Comparison of ENCODE assay signal across 18 mouse cellular contexts in genomic region chr17:5273118-5273517, GRCm38 (mm10).
A peak's percentile ranks its signal among the peaks of the same experiment; 100 is the strongest.
DNase-seq lines count a peak whose midpoint lies in the region; ATAC-seq and TF ChIP-seq lines count a peak whose summit lies in the region.
"Had no signal": no experiment of that assay in that cellular context is flagged by ENCODE, and none has a peak within 500 bp of the region (broad histone marks: within the 10 kb centered on the region; RNA-seq: fewer than 3 reads in every experiment).

No protein-coding gene starts in this region.

- no peak for TF ChIP-seq POLR2A in brain, embryonic 14.5 days (IDR thresholded peaks at IDR 0.05; ENCODE audit: borderline replicate concordance, extremely low read depth, insufficient read depth, insufficient read length, poor library complexity, severe bottlenecking)

- no peaks in the 10 kb centered on the region for H3K36me3 ChIP-seq in forebrain, embryonic 14.5 days (ENCODE audit: control insufficient read depth, insufficient read depth, low read length)
- H3K36me3 ChIP-seq in forebrain, embryonic 11.5 days (ENCODE audit: control insufficient read depth, insufficient read depth, low read length): no peaks in the 10 kb centered on the region; the same call in 1 of the 2 replicates
- no peaks in the 10 kb centered on the region for H3K36me3 ChIP-seq in hindbrain, embryonic 13.5 days
- peaks cover 32% of the 10 kb centered on the region for H3K36me3 ChIP-seq in hindbrain, embryonic 10.5 days
- H3K36me3 ChIP-seq in forebrain, postnatal 0 days (ENCODE audit: insufficient read depth): no peaks in the 10 kb centered on the region; the same call in 1 of the 2 replicates
- H3K36me3 ChIP-seq: hindbrain, embryonic 15.5 days had no signal

- no peaks in the 10 kb centered on the region for H3K9me3 ChIP-seq in forebrain, embryonic 14.5 days (replicated peaks; ENCODE audit: control insufficient read depth, low read length)
- H3K9me3 ChIP-seq in forebrain, embryonic 11.5 days (ENCODE audit: control insufficient read depth, low read length): no peaks in the 10 kb centered on the region
- no peaks in the 10 kb centered on the region for H3K9me3 ChIP-seq in hindbrain, embryonic 13.5 days
- H3K9me3 ChIP-seq in hindbrain, embryonic 10.5 days: no peaks in the 10 kb centered on the region
- no peaks in the 10 kb centered on the region for H3K9me3 ChIP-seq in forebrain, postnatal 0 days (ENCODE audit: low read length)
- H3K9me3 ChIP-seq: embryonic facial prominence, embryonic 10.5 days; heart, embryonic 12.5 days; hindbrain, embryonic 15.5 days had no signal

- H3K27ac ChIP-seq in forebrain, embryonic 14.5 days (ENCODE audit: low read depth, low read length): peak overlapping the region; percentile 6; the same call in 1 of the 2 replicates
- no peak overlapping the region for H3K27ac ChIP-seq in forebrain, embryonic 11.5 days (ENCODE audit: low read depth, low read length)
- H3K27ac ChIP-seq in hindbrain, embryonic 13.5 days: peak overlapping the region; percentile 18; the same call in 1 of the 2 replicates
- no peak overlapping the region for H3K27ac ChIP-seq in hindbrain, embryonic 10.5 days
- no peak overlapping the region for H3K27ac ChIP-seq in forebrain, postnatal 0 days (ENCODE audit: low read depth, low read length)
- H3K27ac ChIP-seq: embryonic facial prominence, embryonic 10.5 days; heart, adult 2 months; hindbrain, embryonic 15.5 days had no signal

- 60% methylated on average over 3 of the region's 3 CpGs for WGBS in forebrain, embryonic 14.5 days
- 94% methylated on average over 3 of the region's 3 CpGs for WGBS in forebrain, embryonic 11.5 days
- 95% methylated on average over 3 of the region's 3 CpGs for WGBS in hindbrain, embryonic 13.5 days
- WGBS in hindbrain, embryonic 10.5 days: 97% methylated on average over 3 of the region's 3 CpGs
- WGBS in forebrain, postnatal 0 days: 54% methylated on average over 3 of the region's 3 CpGs

- no peak overlapping the region for H3K4me3 ChIP-seq in forebrain, embryonic 14.5 days (ENCODE audit: low read depth, low read length)
- no peak overlapping the region for H3K4me3 ChIP-seq in forebrain, embryonic 11.5 days (ENCODE audit: low read depth, low read length)
- no peak overlapping the region for H3K4me3 ChIP-seq in hindbrain, embryonic 13.5 days
- H3K4me3 ChIP-seq in hindbrain, embryonic 10.5 days: no peak overlapping the region
- H3K4me3 ChIP-seq in forebrain, postnatal 0 days (ENCODE audit: low read depth, low read length): no peak overlapping the region
- H3K4me3 ChIP-seq: embryonic facial prominence, embryonic 10.5 days; heart, adult 2 months; heart, embryonic 12.5 days; hindbrain, embryonic 15.5 days had no signal

- DNase-seq in forebrain, embryonic 14.5 days (ENCODE audit: low spot score): peak; percentile 57
- DNase-seq in forebrain, embryonic 11.5 days (ENCODE audit: low spot score): no peak
- no peak for DNase-seq in hindbrain, embryonic 10.5 days (ENCODE audit: low spot score)
- DNase-seq in brain, embryonic 14.5 days (ENCODE audit: low read depth): peak; percentile 59
- peak; percentile 44 for DNase-seq in forebrain, postnatal 0 days
- DNase-seq in neural tube, embryonic 10.5 days (ENCODE audit: extremely low spot score, low spot score): no peak
- DNase-seq: adrenal gland, postnatal 10 days; cerebellum, adult 11-12 months; cerebellum, adult 9-10 months; cerebellum, postnatal 25 days; gastrocnemius, postnatal 14 days; heart, adult 2 months; heart, postnatal 10 days had no signal

- no peak overlapping the region for H3K9ac ChIP-seq in forebrain, embryonic 14.5 days (ENCODE audit: low read length)
- H3K9ac ChIP-seq in forebrain, embryonic 11.5 days (ENCODE audit: low read length): no peak overlapping the region
- H3K9ac ChIP-seq in hindbrain, embryonic 13.5 days: no peak overlapping the region
- no peak overlapping the region for H3K9ac ChIP-seq in forebrain, postnatal 0 days
- H3K9ac ChIP-seq: heart, embryonic 12.5 days; hindbrain, embryonic 15.5 days had no signal

- H3K4me2 ChIP-seq in forebrain, embryonic 14.5 days (ENCODE audit: low read length): no peak overlapping the region
- H3K4me2 ChIP-seq in forebrain, embryonic 11.5 days (ENCODE audit: low read depth, low read length, severe bottlenecking): no peak overlapping the region
- no peak overlapping the region for H3K4me2 ChIP-seq in hindbrain, embryonic 13.5 days
- H3K4me2 ChIP-seq in forebrain, postnatal 0 days (ENCODE audit: low read depth): no peak overlapping the region
- H3K4me2 ChIP-seq: heart, embryonic 12.5 days; hindbrain, embryonic 15.5 days had no signal

- peaks cover 15% of the 10 kb centered on the region for H3K4me1 ChIP-seq in forebrain, embryonic 14.5 days (ENCODE audit: control insufficient read depth, insufficient read depth, low read length)
- H3K4me1 ChIP-seq in forebrain, embryonic 11.5 days (replicated peaks; ENCODE audit: control insufficient read depth, insufficient read depth, low read length): no peaks in the 10 kb centered on the region
- H3K4me1 ChIP-seq in hindbrain, embryonic 13.5 days (replicated peaks): peaks cover 52% of the 10 kb centered on the region
- peaks cover 14% of the 10 kb centered on the region; the same call in 1 of the 2 replicates for H3K4me1 ChIP-seq in hindbrain, embryonic 10.5 days (replicated peaks)
- peaks cover 13% of the 10 kb centered on the region for H3K4me1 ChIP-seq in forebrain, postnatal 0 days (ENCODE audit: insufficient read depth)
- H3K4me1 ChIP-seq: embryonic facial prominence, embryonic 10.5 days had no signal

- ATAC-seq in forebrain, embryonic 14.5 days: peak; percentile 53; the same call in 1 of the 2 replicates
- no peak for ATAC-seq in forebrain, embryonic 11.5 days (replicated peaks; ENCODE audit: low FRiP score)
- no peak for ATAC-seq in hindbrain, embryonic 13.5 days (ENCODE audit: low FRiP score)
- peak; percentile 45; the same call in 1 of the 2 replicates for ATAC-seq in forebrain, postnatal 0 days
- ATAC-seq: intestine, embryonic 16.5 days had no signal

- no peak for TF ChIP-seq CTCF in brain, embryonic 14.5 days (IDR thresholded peaks at IDR 0.05; ENCODE audit: borderline replicate concordance, extremely low read depth, insufficient read depth, insufficient read length)
- no peak for TF ChIP-seq CTCF in forebrain, postnatal 0 days (IDR thresholded peaks at IDR 0.05; ENCODE audit: low read depth)

- no peaks in the 10 kb centered on the region for H3K27me3 ChIP-seq in forebrain, embryonic 14.5 days (replicated peaks; ENCODE audit: control insufficient read depth, insufficient read depth, low read length)
- H3K27me3 ChIP-seq in forebrain, embryonic 11.5 days (ENCODE audit: control insufficient read depth, insufficient read depth, low read length): no peaks in the 10 kb centered on the region
- H3K27me3 ChIP-seq in hindbrain, embryonic 13.5 days: no peaks in the 10 kb centered on the region
- H3K27me3 ChIP-seq in hindbrain, embryonic 10.5 days (ENCODE audit: insufficient read depth, poor library complexity, severe bottlenecking): no peaks in the 10 kb centered on the region
- no peaks in the 10 kb centered on the region for H3K27me3 ChIP-seq in forebrain, postnatal 0 days (ENCODE audit: insufficient read depth, low read length)
- H3K27me3 ChIP-seq: heart, embryonic 12.5 days; hindbrain, embryonic 15.5 days had no signal

Comparison
In these comparisons a context has a peak if more than half of its experiments do, and no peak if none do; other contexts are left out.
1. ATAC-seq: peak in forebrain, embryonic 14.5 days (single experiment) and forebrain, postnatal 0 days (single experiment); none in forebrain, embryonic 11.5 days (single experiment) and hindbrain, embryonic 13.5 days (single experiment).
2. DNase-seq: peak in forebrain, embryonic 14.5 days (single experiment), brain, embryonic 14.5 days (single experiment) and forebrain, postnatal 0 days (single experiment); none in forebrain, embryonic 11.5 days (single experiment), hindbrain, embryonic 10.5 days (single experiment) and neural tube, embryonic 10.5 days (single experiment).
3. H3K27ac ChIP-seq: peak in forebrain, embryonic 14.5 days (single experiment) and hindbrain, embryonic 13.5 days (single experiment); none in forebrain, embryonic 11.5 days (single experiment), hindbrain, embryonic 10.5 days (single experiment) and forebrain, postnatal 0 days (single experiment).